Mouse (Mus musculus) hindbrain, postnatal 0 days (tissue): ENCODE data around the gene Sh3bp4. TPM values are rescaled to one million over a fixed set of nuclear protein-coding genes. Genes with fewer than 3 reads are reported as not detected.

ENCODE experiments used
- ATAC-seq: fragments of 200-750 bp; cut with Nextera tagmentation; 2 replicates; pipeline ENCODE4 v1.8.0; 2017; ENCODE audit warnings: mild to moderate bottlenecking, moderate TSS enrichment, moderate library complexity
- DNase-seq: peaks from one replicate; pipeline ENCODE4 v3.0.0-alpha.2; 2015; ENCODE audit warnings: low spot score
- H3K27ac ChIP-seq: fragments of 300-500 bp; sonication (generic); 2 replicates; pipeline ENCODE4 v1.5.1; 2014; ENCODE audit warnings: mild to moderate bottlenecking
- H3K27me3 ChIP-seq: fragments of 300-500 bp; sonication (generic); 2 replicates; pipeline ENCODE4 v1.6.1; 2014; ENCODE audit warnings: low read length, mixed read lengths; ENCODE audit not compliant: insufficient read depth
- H3K36me3 ChIP-seq: fragments of 300-500 bp; sonication (generic); 2 replicates; pipeline ENCODE4 v1.6.1; 2014; ENCODE audit warnings: low read length, mixed read lengths; ENCODE audit not compliant: insufficient read depth
- H3K4me1 ChIP-seq: fragments of 300-500 bp; sonication (generic); 2 replicates; pipeline ENCODE4 v1.6.1; 2014; ENCODE audit warnings: antibody characterized with exemption, low read length, mixed read lengths; ENCODE audit not compliant: insufficient read depth
- H3K4me2 ChIP-seq: fragments of 300-500 bp; sonication (generic); 2 replicates; pipeline ENCODE4 v1.6.1; 2014; ENCODE audit warnings: low read depth, mild to moderate bottlenecking, low read length, moderate library complexity, mixed read lengths
- H3K4me3 ChIP-seq: fragments of 300-500 bp; sonication (generic); 2 replicates; pipeline ENCODE4 v1.5.1; 2014; ENCODE audit warnings: low read length
- H3K9ac ChIP-seq: fragments of 300-500 bp; sonication (generic); replicated peaks from 2 replicates; pipeline ENCODE4 v1.6.1; 2014; ENCODE audit warnings: mild to moderate bottlenecking, low read length, moderate library complexity, mixed read lengths
- H3K9me3 ChIP-seq: fragments of 300-500 bp; sonication (generic); 2 replicates; pipeline ENCODE4 v1.6.1; 2016; ENCODE audit warnings: low read length, mixed read lengths
- CTCF ChIP-seq: IDR thresholded peaks from 2 replicates; pipeline ENCODE4 v1.5.1; 2016; ENCODE audit warnings: antibody characterized with exemption, control low read depth, low read depth
- WGBS: fragments of 180-500 bp; shearing (Covaris S2); extraction: QIAGEN DNeasy Blood & Tissue Kit; methylation state at CpG from one replicate; pipeline ENCODE4 v1.1.7; 2014; 5-methylcytosine and 5-hydroxymethylcytosine counted together
- polyA plus RNA-seq: library from polyadenylated mRNA; unstranded; fragments of >200 nt; fragmentation: Nextera tagmentation; extraction: Ambion mirVana; gene quantifications from 2 replicates; pipeline ENCODE4 v1.2.1, GENCODE M21; 2015
- total RNA-seq: library from RNA; depleted of rRNA; stranded (reverse); fragments of >200 nt; gene quantifications from 2 replicates; pipeline ENCODE4 v1.2.3, GENCODE M21; 2014

Gene Sh3bp4
- total and polyA plus RNA-seq, 2 experiments from 2014 or later: 14.6 to 38.8 TPM

DNA sequence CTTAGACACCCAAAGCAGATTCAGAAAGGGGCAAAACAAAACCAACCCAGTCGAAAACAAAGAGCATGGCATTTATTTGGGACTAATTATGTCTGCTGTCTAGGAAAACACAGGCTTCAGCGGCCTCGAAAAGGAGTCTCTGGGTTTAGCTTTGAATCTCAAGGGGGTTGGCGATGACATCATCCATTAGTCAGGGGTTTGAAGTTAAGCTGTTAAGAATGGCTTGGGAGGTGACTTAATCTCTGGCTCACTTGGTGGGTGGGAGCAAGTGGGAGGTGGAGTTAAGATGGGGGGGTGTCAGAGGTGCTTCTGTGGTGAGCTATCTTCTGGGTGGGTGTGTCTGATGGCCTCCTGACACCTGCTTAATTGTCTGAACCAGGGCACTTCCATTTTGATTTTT is 117.9 kb downstream of the Sh3bp4 start:
- H3K4me1 ChIP-seq: peaks cover 13% of the 10 kb centered on the region
- H3K27ac ChIP-seq: no peak overlapping the region
- no peak overlapping the region for H3K4me3 ChIP-seq
- 53% methylated on average over 4 of the region's 4 CpGs for WGBS
- no peaks in the 10 kb centered on the region for H3K9me3 ChIP-seq
- H3K9ac ChIP-seq: no peak overlapping the region
- H3K36me3 ChIP-seq: no peaks in the 10 kb centered on the region
- no peaks in the 10 kb centered on the region for H3K27me3 ChIP-seq
- TF ChIP-seq CTCF: no peak
- ATAC-seq (no peak), DNase-seq (no peak)
- no peak overlapping the region for H3K4me2 ChIP-seq

- Histone ChIP-seq H3K27me3 (no peaks in the 10 kb centered on the region), H3K36me3 (no peaks in the 10 kb centered on the region), H3K9ac (no peak overlapping the region), H3K4me2 (no peak overlapping the region), H3K4me3 (no peak overlapping the region), H3K9me3 (no peaks in the 10 kb centered on the region), H3K27ac (no peak overlapping the region), H3K4me1 (peaks cover 4% of the 10 kb centered on the region; the same call in 1 of the 2 replicates)
- 54% methylated on average over 5 of the region's 5 CpGs for WGBS
- no peak for TF ChIP-seq CTCF
- ATAC-seq (no peak), DNase-seq (no peak)
Measured at GRCm38 (mm10) chr1:89189204-89189603, 119.0 kb downstream of the Sh3bp4 start.

DNA sequence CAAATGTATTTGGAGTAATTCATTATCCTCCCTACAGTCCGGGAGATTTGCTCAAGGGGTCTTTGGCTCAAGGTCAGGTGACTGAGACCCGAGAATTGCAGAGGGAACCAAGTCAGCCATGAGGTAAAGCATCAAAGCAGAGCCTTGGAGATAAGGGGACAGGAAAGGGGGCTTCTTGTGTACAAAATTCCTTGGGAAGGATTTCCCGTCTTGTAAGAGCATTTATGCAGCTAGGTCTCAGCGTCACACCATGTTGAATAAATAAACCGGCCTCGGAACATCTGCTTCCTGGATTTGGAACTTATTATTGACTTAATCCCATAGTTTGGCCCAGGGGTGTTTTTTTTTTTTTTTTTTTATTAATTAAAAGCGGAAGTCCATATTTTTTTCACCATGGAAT is 120.4 kb downstream of the Sh3bp4 start:
- Histone ChIP-seq H3K9me3 (no peaks in the 10 kb centered on the region), H3K4me2 (no peak overlapping the region), H3K9ac (no peak overlapping the region), H3K27ac (peak overlapping the region; percentile 26; the same call in 1 of the 2 replicates), H3K27me3 (no peaks in the 10 kb centered on the region), H3K4me3 (no peak overlapping the region), H3K36me3 (no peaks in the 10 kb centered on the region), H3K4me1 (peaks cover 4% of the 10 kb centered on the region; the same call in 1 of the 2 replicates)
- TF ChIP-seq CTCF: no peak
- 41% methylated on average over 7 of the region's 7 CpGs for WGBS
- no peak for DNase-seq
- no peak for ATAC-seq

DNA sequence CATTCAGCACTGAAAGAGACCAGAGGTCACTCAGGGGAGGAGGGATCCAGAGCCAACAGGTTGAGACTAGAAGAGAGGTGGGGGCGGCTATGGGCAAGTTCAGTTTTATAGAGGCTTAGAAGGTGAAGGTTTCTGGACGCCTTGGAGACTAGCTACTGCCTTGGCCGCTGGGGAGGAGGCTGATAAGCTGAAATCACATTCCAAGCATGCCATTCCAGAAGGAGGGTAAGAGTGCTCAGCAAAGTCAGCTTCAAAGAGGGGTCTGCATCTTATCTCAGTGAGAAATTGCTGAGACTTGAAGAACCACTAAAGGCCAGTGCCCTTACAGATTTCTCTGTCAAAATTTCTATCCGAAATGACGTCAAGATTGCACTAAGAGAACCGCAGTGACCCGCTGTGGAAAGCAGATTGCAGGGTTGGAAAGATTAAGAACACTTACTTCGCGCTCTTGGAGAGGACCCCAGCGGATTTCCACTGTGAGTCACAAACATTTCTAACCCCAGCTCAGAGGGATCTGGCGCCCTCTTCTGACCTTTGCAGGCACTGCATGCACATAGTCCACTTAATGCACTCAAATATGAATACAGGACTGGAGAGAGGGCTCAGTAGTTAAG is 121.0 kb downstream of the Sh3bp4 start:
- Histone ChIP-seq H3K4me2 (no peak overlapping the region), H3K4me3 (no peak overlapping the region), H3K9me3 (no peaks in the 10 kb centered on the region), H3K27ac (peak overlapping the region; percentile 48; the same call in 1 of the 2 replicates), H3K4me1 (peaks cover 4% of the 10 kb centered on the region; the same call in 1 of the 2 replicates), H3K9ac (no peak overlapping the region), H3K36me3 (no peaks in the 10 kb centered on the region), H3K27me3 (no peaks in the 10 kb centered on the region)
- ATAC-seq: peak; percentile 27; the same call in 1 of the 2 replicates
- DNase-seq: peak; percentile 78
- TF ChIP-seq CTCF: peak; percentile 82
- WGBS: 24% methylated on average over 11 of the region's 11 CpGs

GRCm38 (mm10) chr1:89192536-89193220 is 122.5 kb downstream of the Sh3bp4 start:
- no peak for ATAC-seq
- peak; percentile 38 for DNase-seq
- no peak overlapping the region for H3K27ac ChIP-seq
- H3K36me3 ChIP-seq: no peaks in the 10 kb centered on the region
- no peak overlapping the region for H3K4me2 ChIP-seq
- WGBS: 74% methylated on average over 11 of the region's 11 CpGs
- TF ChIP-seq CTCF: peak; percentile 73
- no peaks in the 10 kb centered on the region for H3K9me3 ChIP-seq
- H3K27me3 ChIP-seq: no peaks in the 10 kb centered on the region
- peaks cover 4% of the 10 kb centered on the region; the same call in 1 of the 2 replicates for H3K4me1 ChIP-seq
- no peak overlapping the region for H3K4me3 ChIP-seq
- H3K9ac ChIP-seq: no peak overlapping the region

DNA sequence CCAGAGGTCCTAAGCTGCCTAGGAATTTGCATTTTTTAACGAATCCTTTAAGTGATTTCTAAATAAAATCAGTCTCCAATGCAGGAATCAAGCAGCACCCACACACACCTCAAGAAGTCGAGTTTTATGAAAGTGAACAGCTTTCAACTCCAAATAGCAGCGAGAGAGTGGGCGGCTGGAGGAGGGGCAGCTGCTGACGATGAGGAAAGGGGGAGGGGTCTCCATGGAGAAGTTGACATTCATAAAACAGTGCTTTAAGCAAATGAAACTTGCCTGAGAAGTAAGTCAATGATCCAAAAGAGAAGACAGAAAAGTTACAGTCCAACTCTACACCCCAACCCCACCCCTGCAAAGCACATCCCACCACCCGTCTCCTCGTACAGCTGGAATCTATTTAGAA is 123.4 kb downstream of the Sh3bp4 start:
- Histone ChIP-seq H3K4me2 (no peak overlapping the region), H3K9ac (no peak overlapping the region), H3K4me3 (no peak overlapping the region), H3K9me3 (no peaks in the 10 kb centered on the region), H3K27me3 (no peaks in the 10 kb centered on the region), H3K36me3 (no peaks in the 10 kb centered on the region), H3K4me1 (peaks cover 4% of the 10 kb centered on the region; the same call in 1 of the 2 replicates), H3K27ac (no peak overlapping the region)
- WGBS: 77% methylated on average over 7 of the region's 7 CpGs
- TF ChIP-seq CTCF: no peak
- DNase-seq (no peak), ATAC-seq (no peak)
